Mouse (Mus musculus) heart, postnatal 36 days (tissue): Measurements from ENCODE around the gene Dynlt1b. TPM values are rescaled to one million over a fixed set of nuclear protein-coding genes. Genes with fewer than 3 reads are reported as not detected.
A peak's percentile ranks its signal among the peaks of the same experiment; 100 is the strongest.
"Not testable (repeated sequence)": the region's sequence is repeated elsewhere in the genome, so short reads cannot be mapped to it uniquely, and the experiment has no call there.

Experiments used
- DNase-seq, 2 experiments: peaks; one replicate each; pipeline ENCODE4 v3.0.0; 2021 to 2022
- intact Hi-C: fragments of 180-260 bp; cut with DNase I; formaldehyde crosslinking; loops from one replicate; pipeline ENCODE4 v1.15.1; 2025
- total RNA-seq, 2 experiments: library from RNA; stranded (reverse); gene quantifications; 2 replicates each; pipeline ENCODE4 v1.2.3; 2021

Gene Dynlt1b
- total RNA-seq, 2 experiments from 2014 or later, result 50.9 to 53.1 TPM

DNA sequence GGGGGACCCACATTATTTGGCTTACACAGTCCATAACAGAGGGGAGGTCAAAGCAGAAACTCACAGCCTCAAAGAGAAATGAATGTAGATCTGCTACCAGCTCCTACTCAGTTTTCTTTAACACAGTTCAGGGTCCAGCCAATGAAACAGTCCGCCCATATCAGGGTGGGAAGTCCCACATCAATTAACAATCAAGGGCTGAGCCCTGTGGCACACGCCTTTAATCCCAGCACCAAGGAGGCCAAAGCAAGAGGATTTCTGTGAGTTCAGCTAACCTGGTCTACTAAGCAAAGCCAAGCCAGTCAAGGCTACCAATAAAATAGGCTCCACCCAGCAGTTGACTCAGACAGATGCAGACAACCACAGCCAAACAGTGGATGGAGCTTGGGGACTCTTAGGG is 7.5 kb upstream of the Dynlt1b start:
- DNase-seq, intact Hi-C loops: not testable (repeated sequence)

DNA sequence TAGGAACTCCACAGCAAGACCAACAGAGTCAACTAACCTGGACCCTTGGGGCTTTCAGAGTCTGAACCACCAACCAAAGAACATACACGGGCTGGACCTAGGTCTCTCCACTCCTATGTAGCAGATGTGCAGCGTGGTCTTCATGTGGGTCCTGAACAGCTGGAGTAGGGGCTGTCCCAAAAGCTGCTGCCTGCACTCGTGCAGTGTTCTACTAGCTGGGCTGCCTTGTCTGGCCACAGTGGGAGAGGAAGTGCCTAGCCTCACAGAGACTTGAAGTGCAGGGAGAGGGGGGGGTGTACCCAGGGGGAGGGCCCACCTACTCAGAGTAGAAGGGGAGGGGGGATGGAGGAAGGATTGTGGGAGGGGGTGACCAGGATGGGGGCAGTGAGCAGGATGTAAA is 7.1 kb upstream of the Dynlt1b start:
- DNase-seq, intact Hi-C loops: not testable (repeated sequence)

DNA sequence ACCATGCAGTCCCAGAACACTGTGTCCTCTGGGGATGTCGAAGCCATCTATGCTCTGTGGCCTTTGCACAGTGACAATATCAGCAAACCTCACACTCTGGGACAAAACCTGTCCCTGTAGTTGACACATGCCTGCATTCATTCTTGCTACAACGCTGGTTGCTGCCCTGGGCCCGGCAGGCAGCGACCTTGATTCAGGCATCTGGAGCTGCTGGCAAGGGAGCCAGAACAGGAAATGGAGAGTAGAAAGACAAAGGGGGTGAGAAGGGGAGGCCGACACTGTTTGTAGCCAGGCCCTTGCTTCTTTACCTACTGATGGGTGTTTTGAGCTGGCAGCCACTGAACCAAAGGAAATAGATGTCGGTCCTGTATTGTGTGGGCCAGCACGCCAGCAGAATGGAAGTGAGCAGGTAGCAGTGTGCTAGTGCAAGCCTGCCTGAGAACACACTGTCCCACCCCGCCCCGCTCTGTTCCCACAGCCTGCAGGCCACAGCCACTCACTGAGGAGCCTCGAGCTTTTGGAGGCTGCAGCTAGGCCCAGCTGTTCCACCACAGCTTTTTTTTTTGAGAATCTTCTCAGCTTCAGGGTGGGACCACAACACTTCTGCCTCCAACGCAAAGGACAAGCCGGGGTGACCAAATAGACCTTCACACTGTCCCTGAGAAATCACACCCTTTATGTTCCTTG is 5.5 kb upstream of the Dynlt1b start:
- DNase-seq, result peak in 1 of 2 experiments; percentile 33
- intact Hi-C loops, result not testable (repeated sequence)

DNA sequence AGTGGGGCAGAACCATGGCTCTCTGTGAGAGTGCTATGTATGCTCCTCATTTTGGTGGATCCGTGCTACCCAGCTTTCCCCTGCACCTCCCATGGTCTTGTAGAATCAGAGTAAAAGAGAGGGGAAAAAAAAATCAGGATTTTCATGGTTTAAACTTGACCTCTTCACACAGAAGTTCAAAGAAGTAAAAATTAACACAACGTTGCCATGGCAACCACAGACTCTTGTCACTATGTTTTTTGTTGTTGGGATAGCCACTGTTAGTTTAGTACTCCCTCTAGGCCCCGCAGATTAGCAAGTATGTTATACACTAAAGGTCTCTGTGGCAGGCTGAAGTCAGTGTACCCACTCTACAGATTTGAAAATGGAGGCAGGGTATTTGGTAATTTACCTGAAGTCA is 4.6 kb upstream of the Dynlt1b start:
- DNase-seq, intact Hi-C loops: not testable (repeated sequence)

DNA sequence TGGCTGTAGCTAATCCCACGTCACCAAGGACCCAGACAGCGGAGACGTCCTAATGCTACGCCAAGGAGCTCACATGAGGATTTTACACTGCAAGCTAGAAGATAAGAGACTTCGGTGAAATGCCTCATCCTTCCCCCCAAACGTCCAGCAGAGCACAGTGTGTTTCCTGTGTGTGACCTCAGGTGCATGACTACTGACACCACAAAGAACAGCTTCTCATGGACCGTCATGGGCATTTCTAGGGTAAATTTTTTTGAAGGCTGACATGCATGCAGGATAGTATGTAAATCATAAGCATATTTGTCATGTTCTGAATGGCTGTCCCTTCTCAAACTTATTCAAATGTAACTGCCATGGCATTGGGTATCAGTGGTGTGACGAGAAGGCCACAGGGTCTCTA is 3.0 kb upstream of the Dynlt1b start:
- DNase-seq, intact Hi-C loops: not testable (repeated sequence)

DNA sequence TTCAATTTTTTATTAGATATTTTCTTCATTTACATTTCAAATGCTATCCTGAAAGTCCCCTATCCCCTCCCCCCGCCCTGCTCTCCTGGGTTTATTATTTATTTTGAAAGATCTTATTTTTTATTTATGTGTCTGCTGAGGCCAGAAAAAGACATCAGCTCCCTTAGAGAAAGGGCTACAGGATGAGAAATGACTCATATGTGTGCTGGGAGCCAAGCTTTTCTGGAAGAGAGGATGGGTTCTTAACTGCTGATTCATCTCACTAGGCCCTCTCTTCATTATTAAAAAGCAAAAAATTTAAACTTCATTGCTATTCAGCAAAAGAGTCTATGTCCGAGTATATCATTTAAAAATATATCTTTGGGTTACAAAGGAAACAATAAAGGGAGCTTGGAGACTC is 986 bp upstream of the Dynlt1b start:
- intact Hi-C loops, DNase-seq: not testable (repeated sequence)

DNA sequence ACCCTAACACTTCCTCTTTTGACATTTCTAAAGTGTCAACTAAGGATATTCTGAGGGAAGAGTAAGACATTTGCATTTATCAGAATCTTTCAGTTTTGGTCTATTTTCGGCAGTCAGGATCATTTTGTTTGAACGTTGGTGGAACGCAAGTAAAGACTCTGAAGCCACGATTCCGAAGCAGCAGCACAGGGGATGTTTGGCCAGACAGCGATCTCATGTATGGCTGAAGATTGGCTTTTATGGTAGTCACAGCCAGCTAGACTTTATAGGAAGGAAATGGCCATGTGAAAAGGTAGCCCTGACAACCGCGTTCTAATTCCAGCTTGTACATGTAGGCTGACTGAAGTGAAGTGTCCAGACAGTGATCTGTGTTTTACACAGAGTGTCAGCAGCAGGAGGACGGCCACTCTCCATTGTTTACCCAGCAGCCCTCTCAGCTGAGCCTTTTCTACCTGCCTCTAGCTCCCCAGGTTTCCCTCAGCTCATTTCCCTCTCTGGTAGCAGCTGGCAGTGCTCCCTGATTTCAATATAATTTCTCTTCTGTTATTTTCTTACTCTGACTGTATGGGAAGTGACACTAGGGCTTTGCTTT is 594 bp downstream of the Dynlt1b start:
- intact Hi-C loops, result not testable (repeated sequence)

DNA sequence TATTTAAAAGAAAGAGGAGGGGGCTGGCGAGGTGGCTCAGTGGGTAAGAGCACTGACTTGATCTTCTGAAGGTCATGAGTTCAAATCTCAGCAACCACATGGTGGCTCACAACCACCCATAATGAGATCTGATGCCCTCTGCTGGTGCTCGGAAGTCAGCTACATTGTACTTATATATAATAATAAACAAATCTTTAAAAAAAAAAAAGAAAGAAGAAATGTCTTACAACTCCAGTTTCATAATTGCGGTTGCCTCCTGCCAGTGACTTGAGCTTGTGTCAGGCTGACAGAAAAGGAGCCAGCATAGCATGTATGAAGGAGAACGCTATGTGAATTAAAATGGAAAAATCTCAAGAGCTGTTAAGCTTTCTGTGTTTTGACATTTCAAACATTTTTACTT is 2.5 kb downstream of the Dynlt1b start:
- intact Hi-C loops, result not testable (repeated sequence)

More for the DNA sequence above, 594 bp downstream of the Dynlt1b start:
- DNase-seq, result not testable (repeated sequence)

DNA sequence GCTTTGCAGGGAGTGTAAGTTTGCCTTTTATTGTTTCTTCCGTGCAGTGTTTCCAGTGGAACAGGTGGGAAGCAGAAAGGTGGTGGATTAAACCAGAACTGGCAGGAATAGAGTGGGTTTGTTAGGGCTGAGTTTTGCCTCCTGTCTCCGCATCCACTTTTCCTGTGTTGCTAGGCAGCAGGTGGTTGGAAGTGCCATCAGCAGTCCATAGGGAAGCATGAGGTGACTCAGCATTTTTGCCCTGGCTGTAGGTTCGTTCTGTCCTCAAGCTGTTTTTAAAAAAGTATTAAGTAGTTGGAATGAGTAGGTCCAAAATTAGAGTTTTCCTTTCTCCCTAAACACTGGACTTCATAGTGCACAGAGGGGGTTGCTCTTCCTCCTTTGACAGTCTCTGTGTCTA is 3.8 kb downstream of the Dynlt1b start:
- DNase-seq, intact Hi-C loops: not testable (repeated sequence)

More for the DNA sequence above, 2.5 kb downstream of the Dynlt1b start:
- DNase-seq, result not testable (repeated sequence)

DNA sequence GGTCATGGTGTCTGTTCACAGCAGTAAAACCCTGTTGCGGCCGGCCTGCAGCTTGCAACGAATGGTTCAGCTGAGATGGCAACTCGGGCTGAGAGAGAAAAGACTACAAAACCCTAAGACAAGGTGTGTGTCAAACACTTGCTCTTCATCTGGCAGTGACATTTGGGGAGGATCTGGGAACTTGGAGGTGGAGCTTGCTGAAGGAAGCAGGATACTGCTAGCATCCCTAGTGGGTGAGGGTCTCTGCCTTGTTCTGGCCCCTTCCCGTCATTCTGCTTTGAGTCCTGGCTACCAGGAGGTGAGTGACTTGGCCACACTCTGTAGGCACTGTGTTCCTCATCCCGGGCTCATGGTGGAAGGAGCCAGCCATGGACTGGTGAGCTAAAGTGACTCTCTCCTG is 8.2 kb downstream of the Dynlt1b start:
- intact Hi-C loops, DNase-seq: not testable (repeated sequence)

DNA sequence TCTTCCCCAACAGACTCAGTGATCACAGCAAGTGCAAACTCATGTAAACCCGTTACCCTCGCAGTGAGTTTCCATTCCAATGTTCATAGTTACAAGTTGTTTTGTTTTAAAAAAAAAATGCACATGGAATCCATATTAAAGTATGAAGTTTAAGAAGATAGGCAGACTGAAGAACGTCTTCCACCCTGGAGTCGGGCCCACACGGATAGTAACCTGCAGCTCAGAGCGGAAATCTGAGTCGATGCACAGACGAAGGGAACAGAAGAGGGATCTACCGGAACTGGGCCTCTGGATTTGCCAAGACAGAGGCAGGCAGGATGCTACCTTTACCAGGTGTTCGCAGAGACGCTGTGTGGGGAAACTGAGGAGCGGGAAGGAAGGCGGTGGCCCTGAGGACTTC is 10.0 kb downstream of the Dynlt1b start:
- intact Hi-C loops, DNase-seq: not testable (repeated sequence)

DNA sequence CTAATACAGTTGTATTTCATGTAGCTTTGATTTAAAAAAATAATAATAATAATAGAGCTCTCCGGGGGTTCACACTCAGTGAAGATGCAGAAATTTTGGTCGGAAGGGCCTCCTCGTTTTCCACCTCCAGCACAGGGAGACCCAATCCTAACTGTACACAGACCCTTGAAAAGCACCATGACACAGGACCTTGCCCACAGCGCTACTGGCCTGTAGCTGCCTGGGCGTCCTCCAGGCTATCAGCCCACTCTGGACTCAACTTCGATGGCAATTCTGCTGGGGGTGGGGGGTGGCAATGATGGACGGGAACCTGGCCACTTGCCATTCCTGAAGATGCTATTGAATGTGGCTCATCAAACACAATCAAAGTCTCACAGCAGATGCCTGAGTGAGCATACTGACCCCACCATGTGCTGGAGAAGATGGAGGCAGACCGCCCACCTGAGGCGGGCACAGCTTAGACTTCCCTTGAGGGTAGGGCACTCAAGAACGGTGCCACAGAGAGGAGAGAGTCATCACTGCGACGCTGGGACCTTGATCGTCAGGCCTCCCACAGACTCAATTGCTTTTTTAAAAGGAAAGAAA is 10.7 kb downstream of the Dynlt1b start:
- DNase-seq, intact Hi-C loops: not testable (repeated sequence)

DNA sequence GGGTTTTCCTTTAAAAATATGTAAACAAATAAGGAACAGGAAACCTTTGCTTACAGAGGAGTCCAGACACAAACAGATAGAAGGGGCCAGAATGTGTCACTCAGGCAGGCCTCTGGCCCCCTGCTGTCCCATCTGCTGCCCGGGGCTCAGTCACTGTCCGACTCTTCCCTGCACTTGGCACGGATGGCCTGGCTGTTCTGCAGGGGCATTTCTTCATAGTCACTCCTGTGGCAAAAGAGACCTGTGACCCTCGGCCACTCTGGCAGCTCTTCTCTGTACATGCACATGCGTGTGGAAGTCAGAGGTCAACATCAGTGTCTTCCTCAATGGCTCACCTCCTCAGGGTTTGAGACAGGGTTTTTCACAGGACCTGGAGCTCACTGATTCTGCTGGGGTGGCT is 11.3 kb downstream of the Dynlt1b start:
- DNase-seq, intact Hi-C loops: not testable (repeated sequence)

DNA sequence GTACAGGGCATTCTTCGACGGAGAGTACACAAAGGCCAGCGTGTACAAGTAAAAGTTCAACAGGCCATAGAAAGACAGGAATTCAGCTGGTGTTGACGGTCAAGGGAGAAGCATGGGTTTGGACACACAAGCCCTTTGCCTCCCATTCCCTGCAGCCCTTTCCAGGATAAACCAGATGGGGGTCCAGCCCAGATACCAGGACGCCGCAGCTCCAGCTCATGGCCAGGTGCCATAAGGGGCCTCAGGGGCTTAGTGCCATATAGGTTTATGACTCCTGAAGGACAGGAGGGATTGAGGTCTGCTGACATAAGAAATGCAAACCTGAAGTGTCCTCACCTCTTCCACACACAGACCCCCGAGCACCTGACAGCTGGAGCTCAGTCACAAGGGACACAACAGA is 12.6 kb downstream of the Dynlt1b start:
- DNase-seq, intact Hi-C loops: not testable (repeated sequence)

DNA sequence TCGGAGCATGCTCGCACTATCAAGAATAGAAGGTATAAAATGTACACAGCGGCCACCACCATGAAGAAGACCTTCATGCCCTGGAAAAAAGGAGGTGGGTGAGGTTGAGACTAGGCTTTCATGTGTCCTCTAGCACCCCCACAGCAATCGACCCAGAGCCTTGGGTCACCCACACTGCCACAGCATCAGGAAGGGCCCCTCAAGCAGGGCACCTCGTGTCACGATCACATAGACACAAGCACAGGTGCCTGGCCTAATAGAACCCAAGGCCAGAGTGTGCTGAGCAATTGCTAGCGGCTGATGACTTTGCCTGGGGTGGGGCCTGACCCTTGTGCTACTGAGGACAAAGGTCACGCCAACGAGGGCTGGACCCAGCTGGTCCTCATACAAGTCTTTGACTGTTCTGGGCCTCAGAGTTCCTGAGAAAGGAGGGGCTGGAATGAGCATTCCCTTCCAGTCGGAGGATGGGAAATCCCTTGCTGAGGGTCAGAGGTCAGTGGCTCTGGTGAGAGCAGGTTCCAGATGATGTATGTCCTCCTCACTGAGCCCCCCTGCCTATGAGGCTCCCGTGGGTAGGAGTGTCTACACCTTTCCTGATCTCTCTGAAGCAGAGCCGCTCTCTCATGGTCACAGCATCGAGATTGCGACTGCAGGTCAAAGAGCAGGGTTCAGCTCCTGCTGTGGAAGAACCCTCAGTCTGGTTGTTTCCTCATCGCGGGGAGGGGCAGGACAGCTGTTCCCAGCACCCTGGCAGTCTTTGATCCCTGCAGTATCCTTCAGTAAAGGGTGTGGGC is 16.1 kb downstream of the Dynlt1b start:
- DNase-seq, intact Hi-C loops: not testable (repeated sequence)

DNA sequence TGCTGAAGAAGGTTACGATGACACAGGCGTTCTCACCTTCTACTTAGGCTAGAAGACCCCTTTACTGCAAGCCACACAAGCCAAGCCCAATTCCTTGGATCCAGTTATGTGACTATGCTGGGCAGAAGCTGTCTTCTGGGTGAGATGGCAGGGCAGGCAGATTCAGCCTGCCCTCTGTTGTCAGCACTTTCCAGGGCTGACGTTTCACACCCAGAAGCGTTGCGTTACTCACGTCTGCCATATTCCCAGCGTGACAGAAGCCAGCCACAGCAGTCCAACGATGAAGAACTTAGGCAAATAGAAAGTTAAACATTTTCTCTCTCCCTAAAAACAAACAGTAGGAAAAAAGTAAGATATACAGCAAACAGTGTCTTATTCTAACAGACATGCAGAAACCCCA is 18.4 kb downstream of the Dynlt1b start:
- intact Hi-C loops, result not testable (repeated sequence)

DNA sequence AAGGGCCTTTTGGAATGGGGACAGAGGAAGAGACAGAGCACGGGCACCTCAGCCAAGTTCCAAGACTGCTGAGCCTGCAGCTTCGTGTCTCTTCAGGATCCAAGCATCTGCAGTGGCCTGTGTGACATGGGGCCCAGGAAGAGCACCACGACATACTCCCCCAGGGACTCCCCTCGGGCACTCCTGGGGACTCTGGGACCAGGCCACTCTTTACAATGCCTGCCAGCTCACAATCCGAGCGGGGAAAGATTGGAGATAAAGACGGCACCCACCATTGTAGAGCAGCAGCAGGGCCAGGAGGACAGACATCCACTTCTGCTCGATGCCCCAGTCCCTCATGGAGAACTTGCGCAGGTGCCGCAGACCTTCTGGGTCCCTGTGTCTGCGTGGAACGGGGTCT is 19.3 kb downstream of the Dynlt1b start:
- intact Hi-C loops, DNase-seq: not testable (repeated sequence)

More for the DNA sequence above, 18.4 kb downstream of the Dynlt1b start:
- not testable (repeated sequence) for DNase-seq

DNA sequence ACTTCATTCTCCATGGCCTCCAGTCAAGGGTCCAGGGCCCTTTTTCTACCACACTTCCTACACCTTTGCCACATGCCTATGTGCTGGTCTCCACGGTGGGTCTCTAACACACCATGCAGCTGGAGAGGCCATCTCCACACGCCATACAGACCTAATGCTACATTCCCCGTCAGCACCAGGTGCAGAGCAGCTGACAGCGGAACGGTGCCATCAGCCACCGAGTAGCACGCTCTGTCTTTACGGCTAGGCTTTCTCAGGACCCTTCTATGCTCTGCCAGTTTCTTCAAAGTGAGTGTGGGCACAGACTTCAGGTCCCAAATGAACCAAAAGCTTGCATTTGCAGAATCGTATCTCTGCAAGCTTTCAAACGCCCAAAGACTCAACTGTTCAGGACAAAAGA is 21.3 kb downstream of the Dynlt1b start:
- DNase-seq, intact Hi-C loops: not testable (repeated sequence)

DNA sequence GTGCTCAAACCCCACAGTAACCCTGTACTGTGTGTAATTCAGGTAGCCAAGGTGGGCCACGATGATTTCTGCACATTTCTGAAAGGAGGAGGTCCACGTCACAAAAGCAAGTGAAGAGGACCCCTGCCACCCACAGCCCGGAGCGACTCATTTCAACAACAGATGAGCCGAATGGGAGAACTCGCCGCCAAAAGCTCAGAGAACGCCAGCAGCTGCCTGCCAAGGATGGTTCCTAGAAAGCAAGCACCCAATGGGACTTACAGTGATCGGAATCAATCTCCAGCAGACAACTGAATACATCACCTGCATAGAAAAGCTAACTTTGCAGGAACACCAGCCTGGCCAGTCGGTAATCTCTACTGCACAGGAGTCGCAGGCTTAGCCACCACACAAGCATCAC is 22.8 kb downstream of the Dynlt1b start:
- DNase-seq, intact Hi-C loops: not testable (repeated sequence)

DNA sequence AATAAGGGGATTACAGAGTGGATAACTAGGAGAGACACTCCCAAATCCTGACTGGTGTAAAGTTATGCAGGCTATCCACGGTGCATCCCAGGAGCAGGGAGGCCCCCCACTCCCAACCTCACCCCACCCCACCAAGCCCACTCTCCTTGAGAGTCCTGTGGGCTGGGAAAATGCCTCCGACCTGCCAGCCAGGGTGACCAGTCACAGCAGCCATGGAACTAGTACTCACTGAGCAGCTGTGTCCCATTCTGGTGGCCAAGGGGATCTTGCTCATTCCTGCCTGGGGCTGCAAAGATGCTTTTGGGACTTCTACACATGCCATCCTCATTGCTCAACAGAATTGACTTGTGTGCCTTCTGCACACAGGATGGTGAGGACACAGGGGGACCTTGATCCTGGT is 24.8 kb downstream of the Dynlt1b start:
- intact Hi-C loops, DNase-seq: not testable (repeated sequence)

DNA sequence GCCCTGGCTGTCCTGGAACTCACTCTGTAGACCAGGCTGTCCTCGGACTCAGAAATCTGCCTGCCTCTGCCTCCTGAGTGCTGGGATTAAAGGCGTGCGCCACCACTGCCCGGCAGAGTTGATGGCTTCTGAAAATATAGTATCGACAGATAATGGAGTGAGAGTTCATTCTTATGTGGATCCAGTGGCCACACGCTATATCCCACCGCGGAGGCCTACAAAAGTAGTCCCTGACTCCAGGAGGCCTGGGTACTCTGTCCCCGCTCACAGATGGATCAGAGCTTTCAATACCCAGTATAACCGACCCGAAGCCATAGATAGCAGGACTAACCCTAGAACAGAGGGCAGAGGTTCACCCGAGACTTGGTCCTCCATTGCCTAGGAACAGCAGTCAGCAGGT is 26.0 kb downstream of the Dynlt1b start:
- intact Hi-C loops, DNase-seq: not testable (repeated sequence)
